Mouse (Mus musculus) cerebellum, adult 11 months (tissue): ENCODE results near the gene Syk.

ENCODE experiments used
- DNase-seq: peaks from one replicate; pipeline ENCODE4 v3.0.0; 2022

The Syk gene

GRCm38 (mm10) chr13:52654830-52655308 lies 71.9 kb downstream of the Syk start:
- DNase-seq = no peak

- DNase-seq = no peak
These were observed 75.0 kb downstream of the Syk start for GRCm38 (mm10) chr13:52657966-52658365.

DNA sequence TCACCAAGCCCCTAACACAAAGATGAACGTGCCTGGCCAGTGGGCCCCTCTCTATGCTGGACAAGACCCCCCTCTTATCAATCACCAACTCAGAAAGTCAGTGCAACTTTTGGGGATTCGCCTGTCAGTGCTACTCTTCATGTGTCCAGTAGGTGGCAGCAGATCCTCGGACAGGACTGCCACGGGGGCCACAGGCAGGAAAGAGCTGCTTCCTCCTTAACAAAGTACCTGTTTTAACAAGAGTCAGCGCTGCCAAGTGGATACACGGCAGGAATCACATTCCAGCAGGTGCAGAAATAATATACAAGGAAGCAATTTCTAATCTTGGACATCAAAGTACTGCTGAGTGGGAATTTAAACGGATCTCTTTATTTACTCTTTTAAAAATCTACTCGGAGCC lies 75.5 kb downstream of the Syk start:
- DNase-seq = peak; percentile 16

DNA sequence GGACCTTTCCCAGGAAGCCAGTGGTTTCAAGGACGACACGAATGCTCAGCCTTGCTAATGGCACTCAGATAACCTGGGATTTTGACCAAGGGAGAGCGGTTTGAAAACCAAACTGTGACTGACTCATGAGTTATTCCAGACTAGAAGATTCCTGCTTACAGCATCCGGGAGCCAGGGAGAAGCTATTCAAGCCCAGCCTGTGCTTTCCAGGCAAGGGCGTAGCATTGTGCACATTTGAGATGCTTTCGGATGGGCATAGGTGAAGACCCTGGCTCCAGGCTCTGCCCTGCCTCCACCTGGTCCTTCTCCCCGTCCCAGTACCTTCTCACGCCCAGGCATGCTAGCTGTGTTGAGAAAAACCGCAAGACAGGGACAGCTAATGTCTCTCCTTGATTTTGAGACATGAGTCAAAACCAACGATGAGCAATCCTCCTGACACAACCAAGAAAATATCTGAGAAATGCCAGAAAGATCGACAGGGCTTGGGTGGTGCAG lies 76.2 kb downstream of the Syk start:
- DNase-seq = no peak

GRCm38 (mm10) chr13:52669889-52670288 lies 86.9 kb downstream of the Syk start:
- no peak for DNase-seq

DNA sequence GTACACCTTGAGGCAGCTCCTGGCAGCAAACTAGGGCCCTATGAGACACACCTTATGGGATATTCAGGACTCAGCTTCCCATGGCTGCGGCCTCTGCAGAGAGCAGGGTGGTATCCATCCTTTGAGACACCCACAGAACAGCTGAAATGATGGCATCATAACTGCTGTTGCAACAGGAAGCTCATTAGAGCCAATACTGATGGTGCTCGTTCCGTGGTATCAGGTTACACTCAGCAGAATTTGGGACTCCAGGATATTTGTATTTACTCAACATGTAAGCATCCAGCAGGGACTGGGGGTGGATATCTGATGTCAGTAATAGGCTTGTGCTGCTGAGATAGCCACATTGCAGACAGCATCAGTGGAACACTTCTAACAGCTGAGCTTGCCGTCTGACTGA lies 90.3 kb downstream of the Syk start:
- no peak for DNase-seq

- DNase-seq = no peak
These were observed 90.9 kb downstream of the Syk start for GRCm38 (mm10) chr13:52673856-52674255.

DNA sequence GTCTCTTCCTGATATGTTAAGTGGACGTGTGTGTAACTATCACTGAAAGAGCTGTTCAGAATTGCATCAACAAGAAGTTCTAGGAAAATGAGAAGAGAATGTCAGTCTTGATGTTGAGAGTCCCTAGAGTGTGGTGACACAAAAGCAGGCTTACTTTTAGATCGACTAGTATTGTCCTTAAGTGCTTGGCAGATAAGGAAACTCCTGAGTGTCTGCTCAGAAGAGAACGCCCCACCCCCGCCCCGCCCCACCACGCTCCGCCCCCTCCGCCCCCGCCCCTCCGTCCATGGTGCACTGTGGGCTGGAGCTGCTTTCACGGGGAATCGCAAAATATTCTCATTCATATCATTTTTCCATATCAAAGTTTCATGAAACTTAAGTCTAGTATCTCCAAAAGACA lies 91.9 kb downstream of the Syk start:
- DNase-seq = no peak

GRCm38 (mm10) chr13:52675526-52676294 lies 92.7 kb downstream of the Syk start:
- DNase-seq = no peak

DNA sequence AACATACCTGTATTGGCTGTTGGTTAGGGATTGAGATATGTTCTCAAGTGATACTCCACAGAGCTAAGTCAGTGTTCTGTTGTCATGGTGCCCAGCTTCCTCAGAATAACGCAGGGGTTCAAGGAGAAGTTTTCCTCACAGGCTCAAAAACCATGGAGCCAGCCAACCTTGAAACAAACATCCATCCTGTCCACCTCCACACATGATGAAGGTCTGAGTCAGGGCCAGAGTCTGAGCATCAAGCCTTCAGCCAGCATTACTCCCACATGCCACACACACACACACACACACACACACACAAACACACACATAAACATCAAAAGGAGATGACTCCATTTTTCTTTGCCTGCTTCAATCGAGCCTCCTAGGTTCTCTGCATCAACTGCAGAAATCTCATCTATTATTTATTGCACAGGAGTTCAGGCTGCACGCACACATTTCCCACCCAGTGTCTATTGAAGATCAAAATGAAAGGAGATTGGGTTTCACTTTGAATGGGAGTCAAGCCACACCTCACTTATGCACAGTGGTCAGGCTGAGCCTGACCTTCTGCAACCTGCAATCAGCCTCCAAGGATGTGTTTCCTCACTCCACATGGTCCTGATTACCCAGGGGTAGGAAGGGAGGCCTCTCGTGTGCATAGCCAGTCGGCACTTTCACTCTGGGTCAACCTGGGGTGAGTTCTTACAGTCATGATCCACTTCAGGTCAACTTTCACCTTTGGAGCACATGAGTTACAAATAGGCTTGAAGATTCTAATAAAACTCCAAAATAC lies 93.9 kb downstream of the Syk start:
- no peak for DNase-seq

GRCm38 (mm10) chr13:52679906-52680305 lies 96.9 kb downstream of the Syk start:
- peak; percentile 4 for DNase-seq

DNA sequence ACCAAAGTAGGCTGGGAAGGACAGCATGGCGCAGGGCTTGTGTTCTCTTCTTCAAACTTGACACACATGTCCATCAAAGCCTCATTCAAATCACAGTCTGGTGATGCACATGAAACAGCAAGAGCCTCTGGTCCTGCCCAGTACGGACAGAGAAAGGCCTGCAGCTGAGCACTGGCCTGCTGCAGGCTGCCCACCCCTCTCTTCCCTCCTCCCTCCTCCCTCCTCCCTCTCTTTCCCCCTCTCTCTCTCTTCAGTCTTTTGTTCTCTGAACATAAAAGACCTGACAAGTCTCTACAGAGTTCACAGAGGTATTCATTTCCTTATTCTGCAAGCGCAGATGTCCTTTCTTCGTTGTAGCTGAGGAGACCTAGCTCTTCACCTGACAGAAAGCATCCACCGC lies 99.1 kb downstream of the Syk start:
- DNase-seq = no peak

DNA sequence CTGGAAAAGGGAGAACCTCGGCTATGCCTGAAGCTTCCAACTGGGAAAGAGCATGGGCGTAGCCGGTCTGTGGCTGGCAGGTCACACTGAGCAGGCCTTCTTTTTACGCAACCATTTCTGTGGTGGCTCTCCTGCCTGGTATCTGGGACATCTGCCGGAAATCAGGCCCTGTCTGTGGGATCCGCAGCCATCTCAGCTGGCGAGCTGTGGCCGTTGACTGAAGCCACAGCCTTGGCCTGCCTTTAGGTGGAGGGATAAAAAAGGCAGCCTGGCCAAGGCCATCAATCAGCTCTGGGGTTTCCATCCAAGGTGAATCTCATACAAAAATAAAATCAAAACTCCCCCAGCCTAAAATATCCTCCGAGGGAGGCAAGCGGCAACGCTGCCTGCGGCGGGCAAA lies 107.5 kb downstream of the Syk start:
- no peak for DNase-seq

- DNase-seq = no peak
These were observed 109.3 kb downstream of the Syk start for GRCm38 (mm10) chr13:52692311-52692710.

- DNase-seq = no peak
These were observed 111.9 kb downstream of the Syk start for GRCm38 (mm10) chr13:52694857-52695256.
